Mouse (Mus musculus): ENCODE results near the gene Cxcl14.

DNA sequence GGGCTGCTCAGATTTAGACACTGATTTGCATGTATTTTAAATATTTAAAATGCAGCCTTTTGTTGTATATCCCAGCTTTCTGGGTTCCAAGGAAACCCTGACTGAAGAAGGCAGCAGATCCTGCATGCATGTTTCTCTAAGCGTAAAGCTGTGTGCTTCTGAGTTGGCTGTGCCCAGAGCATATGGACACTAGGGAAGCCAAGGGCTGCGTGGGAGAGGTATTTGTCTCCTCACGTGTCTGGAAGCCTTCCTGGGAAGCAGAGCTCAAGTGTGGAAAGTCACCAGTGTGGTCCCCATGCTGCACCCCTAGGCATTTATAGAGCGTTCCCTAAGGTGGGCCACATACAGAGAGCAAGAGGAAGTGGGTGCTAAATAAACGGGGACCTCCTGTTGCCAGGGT lies 30.7 kb downstream of the Cxcl14 start:
- TF ChIP-seq CTCF (IDR thresholded peaks at IDR 0.05; ENCODE audit: borderline replicate concordance, extremely low read depth, insufficient read depth, insufficient read length): no peak
- no peak for TF ChIP-seq POLR2A (IDR thresholded peaks at IDR 0.05; ENCODE audit: borderline replicate concordance, extremely low read depth, insufficient read depth, insufficient read length, poor library complexity, severe bottlenecking)

Measured in brain, embryonic 14.5 days (tissue).